Mouse (Mus musculus) adrenal gland, postnatal 25 days (tissue): ENCODE measurements around the gene Rpap2. TPM values are rescaled to one million over a fixed set of nuclear protein-coding genes. Genes with fewer than 3 reads are reported as not detected.

Source experiments
- DNase-seq: peaks from one replicate; pipeline ENCODE4 v3.0.0; 2021; ENCODE audit warnings: mixed read lengths
- long read RNA-seq: library from polyadenylated mRNA; stranded (forward); transcript quantifications from one replicate; pipeline ENCODE4 v2.0.0, GENCODE M21; 2021
- total RNA-seq: library from RNA; stranded (reverse); gene quantifications from 2 replicates; pipeline ENCODE4 v1.2.3, GENCODE M21; 2021

The Rpap2 gene
- total RNA-seq: 15.6 and 26.2 TPM in 2 replicates
- long read RNA-seq, transcript Rpap2-201 (13 exons, 2,268 nt): major isoform, 15 of 25 reads
- long read RNA-seq, partial matches to known transcripts: 3 of 25 reads
- long read RNA-seq, other reads (novel, unspliced or antisense): 5 of 25 reads

DNA sequence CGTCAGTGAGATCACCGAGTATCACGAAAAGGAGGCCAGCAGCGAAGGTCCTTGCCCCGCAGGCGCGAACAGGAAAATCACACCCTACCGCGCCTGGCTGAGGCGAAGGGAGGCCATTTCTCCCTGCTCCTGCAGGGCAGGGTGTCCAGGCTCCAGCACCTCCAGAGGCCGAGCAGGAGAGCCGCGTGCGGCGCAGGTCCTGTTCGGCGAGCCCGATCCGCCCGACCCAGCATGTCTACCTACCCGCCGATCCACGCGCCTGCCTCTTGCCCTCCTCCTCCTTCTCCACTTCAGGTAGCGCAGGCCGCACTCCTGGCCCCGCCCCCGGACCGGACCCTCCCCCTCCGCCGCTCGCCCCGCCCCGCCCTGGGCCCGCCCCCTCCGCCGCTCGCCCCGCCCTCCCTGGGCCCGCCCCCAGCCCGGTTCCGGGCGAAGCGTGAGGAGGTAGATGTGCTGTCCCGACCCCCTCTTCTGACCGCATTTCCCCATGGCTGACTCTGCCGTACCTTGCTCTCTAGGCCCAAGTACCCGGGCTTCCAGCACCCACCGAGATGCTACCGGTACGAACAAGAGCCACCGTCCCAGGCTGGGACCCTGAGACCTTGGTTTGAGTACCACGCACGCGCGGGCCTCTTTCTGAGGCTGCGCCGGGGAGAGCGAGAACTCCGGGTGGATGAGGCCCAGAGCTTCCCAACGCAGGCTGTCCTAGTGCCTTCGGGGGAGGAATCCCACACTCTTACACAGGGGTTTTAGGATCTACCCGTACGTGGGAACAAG, at the start of gene Rpap2, which contains the start of gene Glmn:
Gene Rpap2, plus strand, starts transcription at position 73 of the 777 bp plus-strand sequence.
Gene Glmn, minus strand, starts transcription at position 588 of the 777 bp plus-strand sequence.
- peak; percentile 88 for DNase-seq

DNA sequence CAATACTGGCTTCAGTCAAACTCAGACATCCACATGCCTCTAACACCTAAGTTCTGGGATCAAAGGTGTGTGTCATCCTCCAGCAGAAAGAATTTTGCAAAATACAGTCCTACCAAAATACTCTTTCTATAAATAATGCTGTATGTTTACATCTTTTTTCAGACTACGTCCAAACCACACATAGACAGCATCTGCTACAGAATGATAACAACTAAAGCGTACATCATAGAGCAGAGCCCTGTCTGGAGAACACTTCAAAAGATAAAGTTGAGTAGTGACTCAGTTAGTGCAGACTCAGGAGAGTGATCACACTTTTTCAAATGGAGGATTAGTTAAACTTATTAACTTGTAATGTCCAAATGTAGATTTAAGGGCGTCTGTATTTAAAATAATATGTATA, 49.2 kb upstream of the Rpap2 start:
- DNase-seq: no peak

- DNase-seq: no peak
Measured at GRCm38 (mm10) chr5:107548444-107548843, 48.7 kb upstream of the Rpap2 start.

GRCm38 (mm10) chr5:107554336-107554735, 42.8 kb upstream of the Rpap2 start:
- no peak for DNase-seq

DNA sequence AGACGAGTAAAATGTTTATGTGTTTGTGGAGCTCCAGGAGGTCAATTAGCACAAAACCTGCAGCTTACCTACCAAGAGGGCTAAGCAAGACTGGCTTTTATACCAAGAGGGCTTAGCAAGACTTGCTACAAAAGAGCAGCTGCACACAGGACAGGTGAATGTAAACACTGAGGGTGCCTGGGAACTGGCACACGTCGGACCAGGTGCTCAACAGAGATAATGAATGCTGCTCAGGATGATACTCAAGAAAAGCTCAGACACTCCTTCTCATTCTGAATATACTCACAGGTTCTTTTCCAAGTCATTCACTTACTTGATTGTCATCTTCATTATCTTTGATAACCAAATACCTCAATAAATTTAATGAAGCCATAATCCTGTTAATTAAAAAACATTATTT, 40.2 kb upstream of the Rpap2 start:
- DNase-seq: no peak

- DNase-seq: no peak
Measured at GRCm38 (mm10) chr5:107569148-107569547, 28.0 kb upstream of the Rpap2 start.

- DNase-seq: no peak
Measured at GRCm38 (mm10) chr5:107598380-107598779, 1.2 kb downstream of the Rpap2 start.

- peak; percentile 38 for DNase-seq
Measured at GRCm38 (mm10) chr5:107611224-107611623, 14.1 kb downstream of the Rpap2 start.

DNA sequence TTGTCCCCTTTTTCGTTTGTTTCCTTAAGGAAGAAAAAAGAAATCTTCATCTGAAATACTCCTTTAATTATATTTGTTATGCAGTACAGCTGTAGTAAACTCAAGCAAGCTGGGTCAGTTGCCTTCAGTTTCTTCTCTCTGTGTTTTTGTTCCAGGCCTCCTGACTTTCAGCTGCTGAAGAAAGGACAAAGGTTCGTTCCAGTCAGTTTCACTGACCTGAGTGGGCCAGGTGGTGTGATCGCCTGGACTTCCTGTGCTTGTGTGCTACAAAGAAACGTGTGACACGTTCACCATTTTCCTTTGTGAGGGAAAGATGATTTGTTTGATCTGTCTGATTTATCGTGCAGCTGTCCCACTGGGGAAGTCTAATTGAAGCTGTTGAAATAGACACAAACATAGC, 20.8 kb downstream of the Rpap2 start:
- no peak for DNase-seq

GRCm38 (mm10) chr5:107621327-107621726, 24.2 kb downstream of the Rpap2 start:
- no peak for DNase-seq

DNA sequence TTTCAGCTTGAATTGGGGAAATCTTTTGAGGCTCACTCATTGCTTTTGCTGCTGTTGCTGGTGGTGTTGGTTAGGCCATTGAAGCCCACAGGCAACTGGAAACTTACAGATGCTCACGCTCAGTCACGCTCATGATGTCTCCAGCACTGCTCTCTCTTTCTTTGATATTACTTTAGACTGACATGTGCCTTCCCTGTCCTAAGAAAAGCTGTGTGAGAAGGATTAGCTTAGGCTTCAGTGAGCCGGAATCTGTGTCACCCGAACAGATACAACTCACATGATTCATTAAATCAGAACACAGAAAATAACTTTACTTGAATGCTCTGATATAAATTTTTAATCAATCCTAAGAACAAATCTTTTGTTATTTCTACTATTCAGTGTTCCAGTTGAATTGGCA, 36.5 kb downstream of the Rpap2 start:
- no peak for DNase-seq

DNA sequence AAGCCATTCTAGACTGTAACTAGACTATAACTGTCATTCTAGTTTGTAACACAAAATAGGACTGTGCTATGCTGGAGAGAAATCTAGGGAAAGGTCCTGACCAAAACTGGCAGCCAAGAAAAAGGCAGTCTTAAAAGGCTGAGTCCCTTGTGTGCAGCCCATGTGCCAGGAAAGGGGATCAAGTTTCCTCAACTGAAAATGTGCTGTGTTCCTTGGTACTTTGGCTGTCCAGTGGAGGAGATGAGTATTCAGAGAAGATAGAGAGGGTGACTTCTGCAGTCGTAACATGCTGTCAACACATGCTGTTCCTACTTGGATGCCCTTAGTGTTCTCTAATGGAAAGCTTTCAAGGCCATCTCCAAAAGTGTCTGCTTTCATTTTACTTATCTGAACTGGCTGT, 39.9 kb downstream of the Rpap2 start:
- DNase-seq: no peak

- no peak for DNase-seq
Measured at GRCm38 (mm10) chr5:107638366-107638765, 41.2 kb downstream of the Rpap2 start.

GRCm38 (mm10) chr5:107644595-107644994, 47.4 kb downstream of the Rpap2 start:
- no peak for DNase-seq

DNA sequence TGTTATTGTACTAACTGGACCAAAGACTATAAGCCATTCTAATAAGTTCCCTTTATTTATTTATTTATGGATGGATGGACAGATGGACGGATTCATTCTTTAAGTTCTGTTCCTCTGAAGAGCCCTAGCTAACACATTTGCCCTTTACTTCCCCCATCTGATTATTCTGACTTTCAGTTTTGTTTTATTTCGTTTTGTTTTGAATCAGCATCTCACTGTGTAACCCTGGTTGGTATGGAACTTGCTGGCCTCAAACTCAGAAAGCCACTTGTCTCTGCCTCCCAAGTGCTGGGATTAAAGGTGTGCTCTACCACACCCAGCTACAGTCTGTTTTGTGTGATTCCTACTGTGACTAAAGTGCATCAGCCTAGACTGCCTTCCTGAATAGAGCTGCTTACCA, 48.8 kb downstream of the Rpap2 start:
- no peak for DNase-seq

DNA sequence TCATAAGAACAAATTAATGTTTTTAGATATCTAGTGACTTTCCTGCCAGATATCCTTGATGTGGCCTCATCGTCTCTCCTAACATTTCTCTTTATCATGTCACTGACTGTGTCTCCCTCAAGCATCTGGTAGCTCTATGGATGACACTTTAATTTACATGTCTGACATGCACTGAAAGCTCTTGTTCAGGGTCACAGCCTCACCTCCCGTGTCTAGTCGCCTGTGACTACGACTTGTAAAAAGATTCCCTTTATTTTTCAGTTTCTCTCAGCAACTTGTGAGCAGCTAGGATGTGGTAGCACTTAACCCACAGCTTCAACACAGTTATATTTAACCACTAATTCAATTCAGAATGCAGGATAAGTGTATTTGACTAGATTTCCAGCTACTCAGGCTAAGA, 50.4 kb downstream of the Rpap2 start:
- no peak for DNase-seq

- DNase-seq: no peak
Measured at GRCm38 (mm10) chr5:107648552-107649125, 51.5 kb downstream of the Rpap2 start.

- DNase-seq: no peak
Measured at GRCm38 (mm10) chr5:107649680-107650079, 52.5 kb downstream of the Rpap2 start.

GRCm38 (mm10) chr5:107650427-107650826, 53.3 kb downstream of the Rpap2 start:
- DNase-seq: no peak

- no peak for DNase-seq
Measured at GRCm38 (mm10) chr5:107652055-107652660, 55.0 kb downstream of the Rpap2 start.

GRCm38 (mm10) chr5:107678392-107678791, 81.2 kb downstream of the Rpap2 start:
- DNase-seq: no peak

DNA sequence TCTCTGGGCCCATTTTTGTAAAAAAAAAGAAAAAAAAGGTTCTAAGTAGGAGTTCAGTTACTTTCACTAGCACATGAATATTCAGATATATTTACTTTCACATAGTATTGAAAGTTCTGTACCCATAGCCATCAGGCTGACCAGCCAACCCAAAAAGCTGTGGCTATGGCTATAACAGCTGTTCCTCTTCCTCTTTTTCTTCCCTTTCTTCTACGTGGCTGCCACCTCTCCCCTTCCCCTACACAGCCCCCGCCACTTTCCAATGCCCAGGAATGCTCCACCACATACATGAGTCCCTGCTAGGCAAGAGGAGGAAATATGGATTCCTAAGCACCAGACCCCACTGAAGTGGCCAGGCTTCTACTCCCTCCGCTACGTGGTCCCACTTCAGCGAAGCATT, 84.1 kb downstream of the Rpap2 start:
- DNase-seq: no peak

- no peak for DNase-seq
Measured at GRCm38 (mm10) chr5:107684380-107684779, 87.2 kb downstream of the Rpap2 start.
